Mouse (Mus musculus): ENCODE data around the gene Poll.

- TF ChIP-seq CTCF (IDR thresholded peaks at IDR 0.05; ENCODE audit: low read depth), result no peak
- no peak for TF ChIP-seq EP300 (optimal IDR thresholded peaks at IDR 0.05)
Measured at GRCm38 (mm10) chr19:45527382-45527781, 32.9 kb downstream of the Poll start.
